Mouse (Mus musculus) thymus, adult 2 months (tissue): Measurements from ENCODE around the gene Pnp. TPM values are rescaled to one million over a fixed set of nuclear protein-coding genes. Genes with fewer than 3 reads are reported as not detected.
"Not testable (repeated sequence)": the region's sequence is repeated elsewhere in the genome, so short reads cannot be mapped to it uniquely, and the experiment has no call there.

Experiments
- DNase-seq: peaks from one replicate; pipeline ENCODE4 v3.0.0; 2021
- H3K27ac ChIP-seq: fragments of 200-500 bp; 2 replicates; pipeline ENCODE4 v1.5.1; 2012; ENCODE audit warnings: low read length, control low read depth; ENCODE audit not compliant: control insufficient read depth, insufficient read depth
- H3K27me3 ChIP-seq: fragments of 200-500 bp; 2 replicates; pipeline ENCODE4 v1.6.1; 2012; ENCODE audit warnings: mild to moderate bottlenecking, low read length, moderate library complexity, mixed read lengths; ENCODE audit not compliant: control insufficient read depth, insufficient read depth
- H3K36me3 ChIP-seq: fragments of 200-500 bp; 2 replicates; pipeline ENCODE4 v1.6.1; 2012; ENCODE audit warnings: mild to moderate bottlenecking, low read length, moderate library complexity; ENCODE audit not compliant: control insufficient read depth, insufficient read depth
- H3K4me1 ChIP-seq: fragments of 200-500 bp; replicated peaks from 2 replicates; pipeline ENCODE4 v1.6.1; 2012; ENCODE audit warnings: low read length; ENCODE audit not compliant: control insufficient read depth, insufficient read depth
- H3K4me3 ChIP-seq: fragments of 200-500 bp; 2 replicates; pipeline ENCODE4 v1.5.1; 2012; ENCODE audit warnings: mild to moderate bottlenecking, low read length, control low read depth, moderate library complexity; ENCODE audit not compliant: control insufficient read depth, insufficient read depth
- CTCF ChIP-seq: fragments of 200-500 bp; IDR thresholded peaks from 2 replicates; pipeline ENCODE4 v1.5.1; 2012; ENCODE audit warnings: mild to moderate bottlenecking, control low read depth, low read length, moderate library complexity, borderline replicate concordance; ENCODE audit not compliant: control insufficient read depth, poor library complexity, insufficient read depth; ENCODE audit errors: extremely low read depth
- POLR2A ChIP-seq: fragments of 200-500 bp; IDR thresholded peaks from 2 replicates; pipeline ENCODE4 v1.6.1; 2012; ENCODE audit warnings: mild to moderate bottlenecking, low read length, control low read depth, moderate library complexity; ENCODE audit not compliant: control insufficient read depth, poor library complexity, insufficient read depth; ENCODE audit errors: extremely low read depth
- WGBS: fragments of 180-500 bp; shearing (Covaris S2); methylation state at CpG from one replicate; pipeline ENCODE4 v1.1.7; 2018; 5-methylcytosine and 5-hydroxymethylcytosine counted together
- polyA plus RNA-seq: library from polyadenylated mRNA; depleted of rRNA; stranded (reverse); fragments of >200 nt; gene quantifications from 2 replicates; pipeline ENCODE4 v1.2.3, GENCODE M21; 2012

Pnp gene
- polyA plus RNA-seq, 1 experiment: 33.6 TPM

DNA sequence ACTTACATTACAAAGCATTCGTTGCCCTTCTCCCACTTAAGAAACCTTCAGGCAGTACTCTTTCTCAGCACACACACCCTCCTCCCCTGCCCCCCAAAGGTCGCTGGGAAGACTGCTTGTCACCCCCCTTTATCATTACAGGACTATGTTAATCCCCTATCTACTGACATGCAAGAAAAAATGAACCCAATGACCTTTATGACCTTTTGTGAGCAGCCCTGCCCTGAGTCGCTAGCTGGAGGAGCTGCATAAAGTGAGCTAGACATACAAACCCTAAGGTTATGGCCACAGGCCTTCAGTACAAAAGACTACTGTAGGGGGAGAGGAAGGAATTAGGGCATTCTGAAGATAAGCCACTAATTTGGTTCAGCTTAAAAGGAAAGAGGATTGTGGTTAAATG, 19.5 kb upstream of the Pnp start:
- Histone ChIP-seq H3K36me3 (peaks cover 18% of the 10 kb centered on the region), H3K4me3 (no peak overlapping the region), H3K27me3 (no peaks in the 10 kb centered on the region), H3K4me1 (no peaks in the 10 kb centered on the region), H3K27ac (no peak overlapping the region)
- TF ChIP-seq POLR2A (no peak), CTCF (no peak)
- WGBS: 86% methylated on average over 3 of the region's 3 CpGs
- DNase-seq: no peak

DNA sequence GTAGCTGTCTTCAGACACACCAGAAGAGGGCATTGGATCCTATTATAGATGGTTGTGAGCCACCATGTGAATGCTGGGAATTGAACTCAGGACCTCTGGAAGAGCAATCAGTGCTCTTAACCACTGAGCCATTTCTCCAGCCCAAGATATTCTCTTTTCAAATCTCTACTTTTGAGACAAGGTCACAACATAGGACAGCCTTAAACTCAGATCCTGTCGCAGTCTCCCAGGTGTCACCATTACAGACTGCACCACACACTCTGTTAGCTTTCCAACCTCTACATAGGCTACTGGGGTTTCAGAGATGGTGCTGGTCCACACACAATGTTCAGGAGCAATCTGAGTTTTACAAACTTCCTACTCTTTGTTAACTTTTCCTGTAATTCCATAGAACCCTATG, 7.4 kb upstream of the Pnp start:
- H3K4me3 ChIP-seq, H3K27me3 ChIP-seq, H3K4me1 ChIP-seq, DNase-seq, H3K27ac ChIP-seq: not testable (repeated sequence)
- 62% methylated on average over 1 of the region's 1 CpGs for WGBS
- H3K36me3 ChIP-seq: peaks cover 10% of the 10 kb centered on the region

DNA sequence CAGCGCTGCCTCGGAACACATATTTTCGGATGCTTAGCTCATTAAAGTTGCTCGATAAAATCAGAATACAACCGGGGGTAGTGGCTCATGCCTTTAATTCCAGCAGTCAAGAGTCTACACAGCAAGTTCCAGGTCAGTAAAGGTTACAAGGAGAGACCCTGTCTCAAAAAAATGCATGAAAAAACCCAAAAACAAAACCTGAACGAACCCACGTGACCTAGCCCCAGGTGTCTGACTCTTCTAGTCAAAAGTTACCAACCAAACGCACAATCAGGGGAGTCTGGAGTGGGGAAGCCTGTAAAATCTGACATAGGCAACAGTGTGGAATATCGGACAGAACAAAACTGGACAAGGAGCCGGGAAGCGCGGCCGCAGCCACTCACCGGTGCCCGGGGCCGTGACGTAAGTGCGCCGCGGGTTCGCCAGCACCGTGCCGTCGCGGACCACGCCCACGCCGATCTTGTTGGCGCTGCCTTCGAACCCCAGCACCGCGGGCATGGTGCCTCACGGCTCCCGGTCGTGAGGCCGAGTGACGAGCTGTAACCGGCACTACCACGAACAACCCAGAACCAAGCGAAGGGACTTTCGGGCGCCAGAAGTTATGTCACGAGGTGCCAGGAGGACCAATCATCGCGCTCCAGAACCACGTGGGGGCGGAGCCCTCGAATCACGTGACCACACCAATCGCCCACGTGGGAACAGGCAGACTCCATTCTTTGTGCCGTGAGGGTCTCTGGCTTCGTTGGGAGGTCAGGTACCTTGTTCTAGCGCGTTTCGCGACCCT, 6.4 kb upstream of the Pnp start, which contains the start of the genes Osgep and Apex1:
Gene Osgep (minus strand): TSS at position 613 of the 784 bp plus-strand sequence.
Gene Apex1 (plus strand): TSS at position 688 of the 784 bp plus-strand sequence.
- H3K4me3 ChIP-seq: peak within 1 kb of the TSS; percentile 93
- peak within 1 kb of the TSS; percentile 66 for H3K27ac ChIP-seq
- peaks cover 3% of the 10 kb centered on the region; the same call in 1 of the 2 replicates for H3K4me1 ChIP-seq
- under 1% methylated on average over 57 of the region's 57 CpGs for WGBS
- DNase-seq: peak; percentile 95
- H3K36me3 ChIP-seq: peaks cover 10% of the 10 kb centered on the region
- no peaks in the 10 kb centered on the region for H3K27me3 ChIP-seq
- TF ChIP-seq POLR2A (peak; percentile 87), CTCF (peak; percentile 51; the same call in 1 of the 2 replicates)

DNA sequence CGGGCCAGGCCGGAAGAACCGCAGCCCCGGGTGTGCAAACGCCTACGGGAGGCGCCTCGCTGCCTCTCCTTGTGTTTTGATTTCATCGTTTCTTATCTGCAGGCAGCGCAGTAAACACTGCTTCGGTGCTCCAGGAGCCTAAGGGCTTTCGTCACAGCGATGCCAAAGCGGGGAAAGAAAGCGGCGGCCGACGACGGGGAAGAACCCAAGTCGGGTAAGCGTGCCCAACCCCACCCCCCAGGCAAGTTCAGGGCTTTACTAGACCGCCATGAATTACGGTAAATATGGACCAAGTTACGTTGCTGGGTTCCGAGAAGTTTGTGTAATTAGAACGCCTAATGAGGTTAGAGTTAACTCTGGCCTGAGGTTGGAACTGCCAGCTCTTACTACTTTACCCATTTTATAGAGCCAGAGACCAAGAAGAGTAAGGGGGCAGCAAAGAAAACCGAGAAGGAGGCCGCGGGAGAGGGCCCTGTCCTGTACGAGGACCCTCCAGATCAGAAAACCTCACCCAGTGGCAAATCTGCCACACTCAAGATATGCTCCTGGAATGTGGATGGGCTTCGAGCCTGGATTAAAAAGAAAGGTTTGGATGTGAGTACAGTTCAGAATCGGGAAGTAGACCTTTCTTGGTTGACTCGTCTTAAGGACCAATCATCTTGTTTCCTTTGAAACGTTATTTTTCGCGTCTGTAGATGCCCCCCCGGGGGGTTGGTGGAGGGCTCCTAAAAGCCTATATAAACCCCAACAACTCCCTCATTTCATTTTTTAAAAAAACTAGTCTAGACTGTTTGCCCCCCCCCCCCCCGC, 5.6 kb upstream of the Pnp start:
- TF ChIP-seq CTCF (no peak), POLR2A (no peak)
- no peak for DNase-seq
- H3K4me1 ChIP-seq: peaks cover 8% of the 10 kb centered on the region
- peaks cover 10% of the 10 kb centered on the region for H3K36me3 ChIP-seq
- WGBS: 2% methylated on average over 38 of the region's 38 CpGs
- no peaks in the 10 kb centered on the region for H3K27me3 ChIP-seq
- H3K27ac ChIP-seq: peak overlapping the region; percentile 11; the same call in 1 of the 2 replicates
- H3K4me3 ChIP-seq: peak overlapping the region; percentile 93

DNA sequence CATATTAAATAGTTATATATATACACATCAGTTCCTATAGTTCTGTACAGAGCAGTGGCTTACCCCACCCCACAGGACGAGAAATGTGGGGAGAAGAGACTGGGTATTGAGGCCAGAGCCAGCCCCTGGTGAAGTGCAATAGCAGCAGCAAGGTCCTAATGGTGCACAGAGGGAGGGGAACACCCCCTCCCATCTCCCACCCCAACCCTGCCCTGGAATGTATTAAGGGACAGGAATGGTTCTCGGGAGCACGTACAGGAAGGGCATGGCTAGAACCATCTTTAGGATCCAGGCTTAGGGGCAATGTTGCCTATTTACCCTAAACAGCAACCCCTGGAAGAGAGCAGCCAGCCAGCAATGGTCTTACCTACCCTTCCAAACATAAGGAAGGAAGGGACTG, 3.5 kb upstream of the Pnp start:
- peaks cover 9% of the 10 kb centered on the region for H3K4me1 ChIP-seq
- H3K27ac ChIP-seq: no peak overlapping the region

DNA sequence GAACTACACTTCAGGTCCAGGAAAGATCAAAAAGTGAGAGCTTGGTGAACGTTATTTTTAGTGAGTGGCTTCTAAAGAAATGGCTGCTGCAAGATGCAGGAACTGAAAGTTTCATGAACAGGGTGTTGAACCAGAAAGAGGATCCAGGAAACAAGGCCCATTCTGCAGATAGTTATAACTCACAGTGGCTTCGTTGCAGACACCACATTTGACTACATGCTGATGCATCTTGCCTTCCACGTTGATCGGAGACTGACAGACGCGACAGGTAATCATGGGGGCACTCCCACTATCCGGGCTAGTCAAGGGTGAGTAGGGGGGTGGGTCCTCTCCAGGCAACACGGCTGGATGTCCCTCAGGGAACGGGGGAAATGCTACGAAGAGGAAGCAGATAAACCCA, 931 bp upstream of the Pnp start:
- peak overlapping the region; percentile 19; the same call in 1 of the 2 replicates for H3K27ac ChIP-seq
- peak overlapping the region; percentile 71 for H3K4me3 ChIP-seq
- no peak for DNase-seq
- no peaks in the 10 kb centered on the region for H3K27me3 ChIP-seq
- H3K4me1 ChIP-seq: peaks cover 9% of the 10 kb centered on the region
- peaks cover 10% of the 10 kb centered on the region for H3K36me3 ChIP-seq
- no peak for TF ChIP-seq POLR2A
- no peak for TF ChIP-seq CTCF
- 7% methylated on average over 10 of the region's 10 CpGs for WGBS

More for the DNA sequence above, 3.5 kb upstream of the Pnp start:
- no peak for TF ChIP-seq CTCF
- no peak for TF ChIP-seq POLR2A
- Histone ChIP-seq H3K36me3 (peaks cover 10% of the 10 kb centered on the region), H3K4me3 (no peak overlapping the region), H3K27me3 (no peaks in the 10 kb centered on the region)
- 96% methylated on average over 3 of the region's 3 CpGs for WGBS
- no peak for DNase-seq
